In the genomic region with DNA sequence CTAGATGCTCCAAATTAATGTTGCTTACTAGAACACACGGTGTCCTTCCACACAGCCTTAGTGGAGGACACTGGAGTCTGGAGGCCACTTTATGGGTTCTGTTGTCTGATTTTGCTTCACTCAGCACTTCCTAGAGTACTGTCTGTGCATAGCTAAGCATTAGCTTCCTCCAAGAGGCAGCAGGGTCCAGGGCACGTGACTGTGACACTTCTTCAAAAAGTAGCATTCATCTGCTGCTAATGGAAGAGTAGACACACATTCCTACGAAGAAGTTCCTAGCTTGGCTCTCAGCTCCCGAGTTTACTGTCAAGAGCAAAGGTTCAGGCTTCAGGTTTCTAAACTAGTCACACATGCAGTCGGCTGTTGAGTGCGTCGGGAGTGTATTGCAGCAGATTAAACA, we compare ENCODE assay signal across 22 mouse cellular contexts.
A peak's percentile ranks its signal among the peaks of the same experiment; 100 is the strongest.
DNase-seq lines count a peak whose midpoint lies in the region; ATAC-seq and TF ChIP-seq lines count a peak whose summit lies in the region.
"Had no signal": no experiment of that assay in that cellular context is flagged by ENCODE, and none has a peak within 500 bp of the region (broad histone marks: within the 10 kb centered on the region; RNA-seq: fewer than 3 reads in every experiment).

No protein-coding gene starts in this region.

- H3K4me3 ChIP-seq in heart, embryonic 11.5 days (ENCODE audit: low read depth, low read length), result no peak overlapping the region
- H3K4me3 ChIP-seq in layer of hippocampus, adult 2 months, result no peak overlapping the region
- H3K4me3 ChIP-seq: embryonic facial prominence, embryonic 13.5 days; forebrain, embryonic 15.5 days; limb, embryonic 10.5 days; liver, embryonic 13.5 days; megakaryocyte, embryonic 14.5 days had no signal

- H3K27me3 ChIP-seq in heart, embryonic 11.5 days (ENCODE audit: control insufficient read depth, insufficient read depth, low read length), result no peaks in the 10 kb centered on the region
- H3K27me3 ChIP-seq: CH12.LX; embryonic facial prominence, embryonic 13.5 days; forebrain, embryonic 15.5 days; liver, embryonic 13.5 days; megakaryocyte, embryonic 14.5 days had no signal

- H3K36me3 ChIP-seq in heart, embryonic 11.5 days (ENCODE audit: control insufficient read depth, insufficient read depth, low read length), result peaks cover 14% of the 10 kb centered on the region; the same call in 1 of the 2 replicates

- no peaks in the 10 kb centered on the region for H3K4me1 ChIP-seq in heart, embryonic 11.5 days (ENCODE audit: control insufficient read depth, insufficient read depth, low read length)
- H3K4me1 ChIP-seq: embryonic facial prominence, embryonic 13.5 days; limb, embryonic 10.5 days; liver, embryonic 13.5 days had no signal

- H3K27ac ChIP-seq in heart, embryonic 11.5 days (ENCODE audit: low read depth, low read length), result no peak overlapping the region
- H3K27ac ChIP-seq in layer of hippocampus, adult 2 months, result peak overlapping the region; percentile 65; the same call in 1 of the 2 replicates
- H3K27ac ChIP-seq: embryonic facial prominence, embryonic 13.5 days; forebrain, embryonic 15.5 days; hindbrain, embryonic 14.5 days; limb, embryonic 10.5 days; liver, embryonic 13.5 days had no signal

- 88% methylated on average over 7 of the region's 7 CpGs for WGBS in heart, embryonic 11.5 days (ENCODE audit: insufficient replicate concordance)

- H3K4me2 ChIP-seq in heart, embryonic 11.5 days, result no peak overlapping the region
- H3K4me2 ChIP-seq: embryonic facial prominence, embryonic 13.5 days; forebrain, embryonic 15.5 days; hindbrain, embryonic 14.5 days; liver, embryonic 13.5 days had no signal

- no peak overlapping the region for H3K9ac ChIP-seq in heart, embryonic 11.5 days (ENCODE audit: low read depth, low read length)
- H3K9ac ChIP-seq: embryonic facial prominence, embryonic 13.5 days; forebrain, embryonic 15.5 days; hindbrain, embryonic 14.5 days; liver, embryonic 13.5 days had no signal

- DNase-seq in heart, adult 11 months, result peak; percentile 90
- DNase-seq in layer of hippocampus, adult 2 months (ENCODE audit: low spot score in 2 of 2), result no peak
- no peak for DNase-seq in layer of hippocampus, postnatal 36 days
- peak; percentile 28 for DNase-seq in brain, adult 2 months (ENCODE audit: low read depth, low spot score)
- DNase-seq in kidney, postnatal 25 days, result peak; percentile 34 to 59
- DNase-seq in urinary bladder, postnatal 25 days (ENCODE audit: low spot score), result no peak
- DNase-seq: adrenal gland, postnatal 25 days; cerebellum, adult 9-11 months; gastrocnemius, postnatal 36 days; heart, postnatal 36 days; liver, embryonic 13.5 days; midbrain, embryonic 14.5 days; right cerebral cortex, postnatal 25 days had no signal

- H3K9me3 ChIP-seq in heart, embryonic 11.5 days (replicated peaks; ENCODE audit: control insufficient read depth, low read length), result no peaks in the 10 kb centered on the region
- H3K9me3 ChIP-seq: embryonic facial prominence, embryonic 13.5 days; forebrain, embryonic 15.5 days; limb, embryonic 10.5 days; liver, embryonic 13.5 days; megakaryocyte, embryonic 14.5 days had no signal

- no peak for ATAC-seq in heart, embryonic 11.5 days (replicated peaks; ENCODE audit: insufficient number of reproducible peaks, low FRiP score, low TSS enrichment)
- ATAC-seq in megakaryocyte progenitor cell, adult 5-6 weeks (replicated peaks; ENCODE audit: poor library complexity), result no peak
- ATAC-seq: forebrain, embryonic 15.5 days; lung, postnatal 0 days had no signal

- no peak for TF ChIP-seq CTCF in layer of hippocampus, adult 2 months (conservative IDR thresholded peaks at IDR 0.05)

Comparison
In these comparisons a context has a peak if more than half of its experiments do, and no peak if none do; other contexts are left out.
1. DNase-seq: peak in heart, adult 11 months (single experiment), brain, adult 2 months (single experiment) and kidney, postnatal 25 days (2 of 2); none in layer of hippocampus, adult 2 months (0 of 2), layer of hippocampus, postnatal 36 days (0 of 2) and urinary bladder, postnatal 25 days (single experiment).